Mouse (Mus musculus) gastrocnemius, adult 2 months (tissue): ENCODE data around the gene Gcfc2. TPM values are rescaled to one million over a fixed set of nuclear protein-coding genes. Genes with fewer than 3 reads are reported as not detected.
A peak's percentile ranks its signal among the peaks of the same experiment; 100 is the strongest.

Experiments
- DNase-seq: peaks from one replicate; pipeline ENCODE4 v3.0.0; 2022
- H3K27ac ChIP-seq: fragments of 200-600 bp; 2 replicates; pipeline ENCODE4 v1.8.1; 2022; ENCODE audit warnings: mild to moderate bottlenecking
- H3K4me3 ChIP-seq: fragments of 200-600 bp; 2 replicates; pipeline ENCODE4 v1.8.1; 2022; ENCODE audit warnings: mild to moderate bottlenecking, moderate library complexity
- CTCF ChIP-seq: fragments of 200-600 bp; IDR thresholded peaks from 2 replicates; pipeline ENCODE4 v1.8.1; 2022; ENCODE audit warnings: antibody characterized with exemption, mild to moderate bottlenecking, moderate library complexity
- intact Hi-C: fragments of 180-260 bp; cut with DNase I; formaldehyde crosslinking; loops from one replicate; pipeline ENCODE4 v1.15.1; 2025
- total RNA-seq, 2 experiments: library from RNA; stranded (reverse); gene quantifications; 2 replicates each; pipeline ENCODE4 v1.2.3; 2021

Gene Gcfc2
- total RNA-seq, 2 experiments from 2014 or later, result 3.0 to 3.6 TPM

DNA sequence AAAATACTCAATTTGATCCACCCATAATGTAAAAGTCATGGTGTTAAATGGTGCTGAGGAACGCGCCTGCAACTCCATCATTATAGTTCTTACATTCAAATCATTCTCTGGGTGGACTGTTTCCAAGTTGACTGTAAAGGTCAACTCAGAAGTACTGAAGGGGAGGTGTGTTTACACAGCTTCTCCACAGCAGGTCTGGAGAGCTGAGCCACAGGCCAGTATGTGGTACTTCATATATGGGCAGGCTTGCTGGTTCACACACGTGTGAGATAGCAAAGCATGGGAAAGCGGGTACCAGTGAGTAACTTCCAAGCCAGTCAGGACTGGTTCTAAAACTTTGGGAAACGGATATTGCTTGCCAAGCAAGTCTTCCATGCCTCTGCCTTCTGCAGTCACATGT is 31.7 kb downstream of the Gcfc2 start:
- DNase-seq, result no peak
- intact Hi-C loops, result no loop called here
- TF ChIP-seq CTCF, result no peak
- H3K27ac ChIP-seq, result no peak overlapping the region
- H3K4me3 ChIP-seq, result no peak overlapping the region

DNA sequence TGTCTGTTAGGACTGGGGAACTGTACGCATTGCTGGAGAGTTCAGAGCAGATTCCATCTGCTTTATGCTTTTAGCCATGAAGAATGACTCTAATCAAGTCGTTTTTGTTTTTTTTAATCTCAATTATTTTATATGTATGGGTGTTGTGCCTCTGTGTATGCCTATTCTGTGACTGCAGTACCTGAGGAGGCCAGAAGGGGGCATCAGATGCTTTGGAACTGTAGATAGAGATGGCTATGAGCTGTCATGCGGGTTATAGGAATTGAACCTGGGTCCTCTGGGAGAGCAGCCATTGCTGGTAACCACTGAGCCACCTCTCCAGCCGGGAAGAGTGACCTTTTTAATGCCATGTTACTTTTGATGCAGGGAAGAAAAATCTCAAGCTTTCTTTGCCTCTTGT is 32.9 kb downstream of the Gcfc2 start:
- H3K4me3 ChIP-seq, result no peak overlapping the region
- H3K27ac ChIP-seq, result no peak overlapping the region
- intact Hi-C loops, result no loop called here
- peak; percentile 47 for TF ChIP-seq CTCF
- no peak for DNase-seq

DNA sequence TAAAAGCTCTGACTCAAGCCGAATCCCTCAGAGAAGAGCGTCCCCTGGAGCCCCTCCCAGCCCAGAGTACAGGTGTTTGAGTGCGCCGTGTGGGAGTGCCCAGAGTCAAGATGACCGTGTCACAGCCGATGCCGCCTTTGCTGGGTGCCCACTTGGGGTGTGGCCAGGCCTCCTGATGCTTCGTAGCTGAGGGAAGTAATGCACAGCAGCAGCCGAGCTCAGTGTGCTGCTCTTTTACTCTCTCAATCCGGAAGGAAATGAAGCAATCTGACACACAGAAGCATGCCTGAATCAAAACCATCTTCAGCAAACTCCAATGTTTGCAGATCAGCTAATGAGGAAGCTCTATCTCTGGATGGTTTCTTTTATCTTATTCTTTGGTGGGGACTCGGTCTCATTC is 34.5 kb downstream of the Gcfc2 start:
- TF ChIP-seq CTCF, result no peak
- intact Hi-C loops, result no loop called here

DNA sequence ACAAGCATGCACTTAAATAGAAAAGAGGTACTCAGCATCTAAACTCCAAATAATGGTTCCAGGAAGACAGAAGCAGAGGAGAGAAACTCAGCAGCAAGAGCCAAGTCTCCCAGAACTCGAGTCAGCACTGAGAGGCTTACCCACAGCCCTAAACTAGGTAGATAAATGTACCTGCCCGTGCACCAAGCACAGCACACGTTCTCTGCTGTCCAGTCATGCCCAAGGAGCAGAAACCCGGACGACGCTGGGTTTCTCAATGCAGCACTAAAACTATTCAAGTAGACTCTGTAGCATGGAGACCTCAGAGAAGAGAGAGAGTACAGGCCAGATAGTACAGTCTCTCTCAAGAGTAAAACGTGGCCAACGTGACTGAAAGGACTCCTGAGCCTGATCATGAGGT is 36.4 kb downstream of the Gcfc2 start:
- intact Hi-C loops, result no loop called here
- Histone ChIP-seq H3K27ac (no peak overlapping the region), H3K4me3 (no peak overlapping the region)
- TF ChIP-seq CTCF, result no peak
- no peak for DNase-seq

More for the DNA sequence above, 34.5 kb downstream of the Gcfc2 start:
- Histone ChIP-seq H3K27ac (no peak overlapping the region), H3K4me3 (no peak overlapping the region)
- DNase-seq, result no peak

DNA sequence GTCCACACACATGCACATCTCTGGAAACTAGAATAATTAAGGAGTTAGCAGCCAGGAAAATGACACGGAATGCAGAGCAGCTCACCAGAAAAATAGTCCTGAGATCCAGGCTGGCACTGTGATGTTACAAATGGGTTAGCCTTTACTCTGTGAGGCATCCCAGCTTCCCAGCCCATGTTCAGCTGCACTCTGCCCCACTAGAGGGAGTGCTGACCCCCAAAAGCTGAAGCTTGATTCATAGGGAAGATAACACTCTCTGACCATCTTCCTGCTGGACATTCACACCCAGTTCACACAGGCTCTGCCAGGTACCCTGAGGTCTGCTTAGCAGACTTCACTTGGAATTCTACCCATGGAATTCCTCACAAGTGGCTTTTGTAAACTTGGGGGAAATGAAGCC is 36.8 kb downstream of the Gcfc2 start:
- intact Hi-C loops, result no loop called here

DNA sequence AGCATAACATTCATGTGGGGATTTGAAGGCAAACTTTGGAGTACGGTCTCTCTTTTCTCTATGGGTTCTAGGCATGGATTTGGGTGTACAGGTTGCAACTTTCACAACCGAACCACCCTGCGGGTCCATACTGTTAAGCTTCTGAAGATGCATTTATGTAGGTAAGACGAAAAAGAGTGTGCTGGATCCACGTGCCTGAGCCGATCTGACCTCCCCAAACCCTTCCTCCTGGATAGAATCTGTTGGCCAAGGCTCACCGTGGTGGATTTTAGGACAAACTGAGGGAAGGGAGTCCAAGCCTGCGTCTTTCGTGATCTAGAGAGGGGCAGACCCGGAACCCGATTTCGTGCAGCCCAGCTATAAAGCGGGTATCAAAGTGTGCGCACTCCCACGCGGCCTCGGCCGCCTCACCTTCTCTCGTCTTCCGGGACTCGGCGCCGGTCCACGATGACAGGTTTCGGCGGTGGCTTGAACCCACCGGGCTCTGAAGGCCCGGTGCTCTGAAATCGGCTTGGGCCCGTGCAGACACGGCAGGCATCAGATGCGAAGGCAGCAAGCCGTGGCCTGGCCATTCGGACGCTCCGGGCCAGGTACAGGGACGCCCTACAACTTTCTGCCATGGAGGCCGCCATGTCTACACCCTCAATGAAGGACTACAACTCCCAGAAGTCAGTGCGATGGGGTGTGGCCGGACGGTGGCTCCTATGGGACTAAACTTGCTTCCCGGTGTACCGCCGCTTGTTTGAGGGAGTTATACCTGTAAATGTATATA is 42.0 kb downstream of the Gcfc2 start, which contains the start of gene Mrpl19:
Gene Mrpl19, minus strand, starts transcription at position 663 of the 772 bp plus-strand sequence.
- Histone ChIP-seq H3K4me3 (peak within 1 kb of the TSS; percentile 84), H3K27ac (peak within 1 kb of the TSS; percentile 86)
- no peak for TF ChIP-seq CTCF
- DNase-seq, result peak; percentile 90
- intact Hi-C loops, result no loop called here

More for the DNA sequence above, 36.8 kb downstream of the Gcfc2 start:
- no peak overlapping the region for H3K27ac ChIP-seq
- DNase-seq, result no peak
- no peak overlapping the region for H3K4me3 ChIP-seq
- TF ChIP-seq CTCF, result peak; percentile 6; the same call in 1 of the 2 replicates

DNA sequence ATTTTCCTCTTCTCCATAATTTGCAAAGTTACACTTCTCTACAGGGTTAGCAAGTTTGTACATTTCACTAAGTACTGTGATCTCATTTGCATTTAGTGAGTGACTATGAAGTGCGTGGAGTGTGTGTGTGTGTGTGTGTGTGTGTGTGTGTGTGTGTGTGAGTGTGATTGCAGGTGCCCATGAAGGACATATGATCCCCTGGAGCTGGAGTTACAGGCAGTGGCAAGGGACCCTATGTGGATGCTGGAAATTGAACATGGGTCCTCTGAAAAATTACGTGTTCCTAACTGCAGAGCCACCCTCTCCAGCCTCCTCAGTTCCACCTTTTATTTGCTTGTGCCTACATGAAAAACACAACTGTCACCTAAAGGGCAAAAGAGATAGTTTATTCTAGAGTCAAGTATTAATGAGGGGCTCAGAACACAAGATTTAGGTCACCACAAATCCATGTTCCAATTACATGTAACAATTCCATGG is 42.6 kb downstream of the Gcfc2 start:
- no peak for TF ChIP-seq CTCF
- Histone ChIP-seq H3K4me3 (peak overlapping the region; percentile 84), H3K27ac (no peak overlapping the region)
- DNase-seq, result no peak
- intact Hi-C loops, result no loop called here

DNA sequence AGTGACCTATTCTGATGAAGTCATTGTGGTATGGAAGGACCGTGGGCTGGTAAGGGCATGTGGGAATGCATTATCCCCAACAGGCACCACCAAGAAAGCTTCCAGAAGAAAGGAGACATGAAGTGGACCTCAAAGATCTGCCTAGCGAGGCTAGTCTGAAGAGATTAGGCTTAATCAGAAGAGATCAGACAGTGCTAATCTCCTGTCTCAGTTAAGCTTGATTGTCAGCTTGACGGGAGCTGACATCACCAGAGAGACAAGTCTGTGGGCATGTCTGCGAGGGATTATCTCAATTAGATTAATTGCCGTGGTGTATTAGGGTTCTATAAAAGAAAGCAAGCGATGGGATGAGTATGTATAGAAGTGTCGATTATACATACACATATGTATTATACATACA is 47.7 kb downstream of the Gcfc2 start:
- no peak for TF ChIP-seq CTCF
- Histone ChIP-seq H3K4me3 (no peak overlapping the region), H3K27ac (no peak overlapping the region)
- intact Hi-C loops, result no loop called here
- DNase-seq, result no peak

DNA sequence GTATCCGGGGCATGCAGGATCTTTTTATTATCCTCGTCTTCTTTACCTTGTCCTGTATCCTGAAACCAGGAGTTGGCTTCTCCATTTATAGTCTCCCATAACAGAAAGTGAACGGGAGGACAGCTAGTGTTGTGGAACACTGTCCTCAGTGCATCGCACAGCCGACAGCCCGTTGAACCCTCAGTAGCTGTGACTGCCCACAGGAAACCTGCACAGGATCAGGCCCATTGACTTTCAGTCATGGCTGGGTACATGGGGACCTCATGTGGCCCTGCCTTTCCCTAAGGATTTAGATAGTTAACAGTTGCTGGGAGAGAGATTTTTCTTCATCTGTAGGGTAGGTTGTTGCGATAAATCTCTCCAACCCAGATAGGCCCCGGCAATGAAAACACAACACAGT is 49.1 kb downstream of the Gcfc2 start:
- Histone ChIP-seq H3K4me3 (no peak overlapping the region), H3K27ac (no peak overlapping the region)
- DNase-seq, result no peak
- TF ChIP-seq CTCF, result no peak
- intact Hi-C loops, result no loop called here

DNA sequence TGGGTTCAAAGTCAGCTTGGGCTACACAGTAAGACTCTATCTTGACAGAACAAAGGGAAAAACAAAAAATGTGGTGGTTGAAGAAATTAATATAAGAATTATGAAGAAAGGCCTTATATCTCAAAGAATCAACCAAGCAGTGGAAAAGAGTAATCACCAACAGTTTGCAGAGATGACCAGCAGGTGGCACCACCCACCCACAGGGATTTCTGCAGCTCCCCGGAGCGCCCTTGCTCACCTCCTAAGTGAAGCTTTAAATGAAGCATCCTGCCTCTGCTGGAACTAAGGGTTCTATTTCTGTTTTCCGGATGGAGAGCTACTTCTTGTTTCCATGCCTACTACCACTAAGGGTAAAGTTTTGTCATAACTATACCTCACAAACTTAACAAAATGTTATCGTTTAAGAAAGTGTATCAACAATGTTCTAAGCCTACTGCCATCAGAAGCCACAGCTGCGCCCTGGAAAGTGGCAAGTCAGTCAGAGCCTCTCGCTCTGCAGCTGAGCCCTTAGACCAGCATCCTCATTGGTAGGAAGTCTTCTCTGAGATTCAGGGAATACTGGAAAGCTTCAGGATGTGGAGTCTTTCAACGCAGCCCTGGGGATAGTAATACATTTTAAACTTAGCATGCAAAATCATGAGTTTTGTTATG is 52.6 kb downstream of the Gcfc2 start:
- Histone ChIP-seq H3K4me3 (no peak overlapping the region), H3K27ac (no peak overlapping the region)
- TF ChIP-seq CTCF, result peak; percentile 96; the same call in 1 of the 2 replicates
- DNase-seq, result peak; percentile 64
- intact Hi-C loops, result no loop called here

DNA sequence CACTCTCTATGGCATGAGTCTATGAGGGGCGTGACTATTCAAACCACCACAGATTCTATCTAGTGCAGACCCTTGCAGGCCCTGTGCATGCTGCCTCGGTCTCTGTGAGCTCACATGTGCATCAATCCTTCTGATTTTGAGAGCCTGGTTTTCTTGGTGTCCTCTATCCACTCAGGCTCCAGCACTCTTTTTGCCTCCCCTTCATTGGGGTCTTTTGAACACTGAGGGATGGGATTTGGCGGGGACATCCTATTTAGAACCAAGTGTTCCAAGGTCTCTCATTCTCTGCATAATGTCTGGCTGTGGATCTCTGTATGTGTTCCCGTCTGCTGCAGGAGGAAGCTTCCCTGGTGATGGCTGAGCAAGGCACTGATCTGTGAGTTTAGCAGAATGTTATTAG is 55.8 kb downstream of the Gcfc2 start:
- intact Hi-C loops, result loop anchor here (2.0 kb wide), 1 partner anchor 142 kb away; no protein-coding TSS in a partner anchor
- H3K4me3 ChIP-seq, result no peak overlapping the region
- DNase-seq, result no peak
- no peak overlapping the region for H3K27ac ChIP-seq
- no peak for TF ChIP-seq CTCF

DNA sequence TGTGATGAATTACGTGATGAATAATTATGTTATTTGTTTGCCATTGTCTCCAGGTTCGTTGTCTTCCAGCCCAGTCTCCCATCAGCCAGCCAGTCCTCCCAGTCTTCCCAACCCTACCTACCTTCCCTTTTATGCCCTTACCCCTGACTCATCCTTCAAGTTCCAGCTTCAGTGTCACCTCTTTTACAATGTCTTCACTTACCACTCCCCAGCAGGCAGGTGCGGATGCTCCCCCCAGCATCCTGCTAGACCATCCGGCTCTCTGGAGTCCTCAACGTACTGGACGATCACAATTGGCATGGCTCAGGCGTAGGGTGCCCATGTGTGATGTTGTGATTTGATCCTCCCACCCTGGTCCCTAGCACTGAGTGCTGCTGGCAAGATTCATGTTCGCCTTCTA is 62.7 kb downstream of the Gcfc2 start:
- H3K4me3 ChIP-seq, result no peak overlapping the region
- DNase-seq, result no peak
- TF ChIP-seq CTCF, result no peak
- intact Hi-C loops, result loop anchor here (5.0 kb wide), 1 partner anchor 56 kb away; the partner anchor contains the start of gene Eva1a
- no peak overlapping the region for H3K27ac ChIP-seq

DNA sequence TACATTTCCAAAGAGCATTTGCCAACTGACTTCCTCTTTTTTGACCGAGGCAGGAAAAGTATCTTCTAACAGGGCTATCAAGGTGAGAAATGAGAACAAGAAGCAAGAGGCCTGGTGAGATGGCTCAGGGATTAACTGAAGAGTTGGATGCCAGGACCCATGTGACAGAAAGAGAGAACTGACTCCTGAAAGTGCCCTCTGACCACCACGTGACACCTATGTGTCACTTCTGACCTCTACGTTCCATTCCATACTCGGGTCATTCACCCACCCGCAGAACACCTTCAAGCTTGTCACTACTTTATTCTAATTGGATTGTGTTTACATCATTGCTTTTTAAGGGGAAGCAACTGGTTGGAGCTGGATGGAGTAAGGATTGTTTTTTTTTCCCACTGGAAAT is 63.1 kb downstream of the Gcfc2 start:
- no peak for TF ChIP-seq CTCF
- Histone ChIP-seq H3K4me3 (no peak overlapping the region), H3K27ac (no peak overlapping the region)
- no peak for DNase-seq
- intact Hi-C loops, result loop anchor here (5.0 kb wide), 1 partner anchor 56 kb away; the partner anchor contains the start of gene Eva1a
